Mouse (Mus musculus): ENCODE data around the gene Acer2.

- TF ChIP-seq POLR2A (IDR thresholded peaks at IDR 0.05; ENCODE audit: low read depth, low read length): no peak
- no peak for TF ChIP-seq CTCF (IDR thresholded peaks at IDR 0.05; ENCODE audit: extremely low read depth, insufficient read length, insufficient replicate concordance, low read depth, low read length)
Observed at GRCm38 (mm10) chr4:86856304-86857112, 17.7 kb upstream of the Acer2 start.

Data from small intestine, adult 2 months (tissue).